Mouse (Mus musculus): ENCODE measurements around the gene Prss53. TPM values are rescaled to one million over a fixed set of nuclear protein-coding genes. Genes with fewer than 3 reads are reported as not detected.
"Not testable (repeated sequence)": the region's sequence is repeated elsewhere in the genome, so short reads cannot be mapped to it uniquely, and the experiment has no call there.

The Prss53 gene
- polyA plus RNA-seq, 1 experiment from 2014 or later: 1.5 TPM

GRCm38 (mm10) chr7:127841340-127842000 lies 49.3 kb downstream of the Prss53 start:
- Histone ChIP-seq H3K27ac (replicated peaks) (peak overlapping the region; percentile 97), H3K27me3 (replicated peaks) (no peaks in the 10 kb centered on the region), H3K4me1 (peaks cover 15% of the 10 kb centered on the region), H3K4me2 (peak overlapping the region; percentile 91), H3K9ac (peak overlapping the region; percentile 97), H3K9me3 (no peaks in the 10 kb centered on the region), H3K4me3 (peak overlapping the region; percentile 75), H3K36me3 (peaks cover 31% of the 10 kb centered on the region)
- WGBS: under 1% methylated on average over 45 of the region's 46 CpGs
- ATAC-seq (ENCODE audit: extremely low read depth, insufficient number of reproducible peaks, low FRiP score, low TSS enrichment): peak; percentile 89

GRCm38 (mm10) chr7:127840886-127841285 lies 49.9 kb downstream of the Prss53 start:
- H3K4me1 ChIP-seq: peaks cover 15% of the 10 kb centered on the region
- H3K36me3 ChIP-seq: peaks cover 25% of the 10 kb centered on the region
- peak overlapping the region; percentile 97 for H3K9ac ChIP-seq
- no peaks in the 10 kb centered on the region; the same call in 1 of the 2 replicates for H3K27me3 ChIP-seq (replicated peaks)
- peak overlapping the region; percentile 97 for H3K27ac ChIP-seq (replicated peaks)
- no peaks in the 10 kb centered on the region for H3K9me3 ChIP-seq
- H3K4me2 ChIP-seq: peak overlapping the region; percentile 91
- ATAC-seq (ENCODE audit: extremely low read depth, insufficient number of reproducible peaks, low FRiP score, low TSS enrichment): no peak
- WGBS: 3% methylated on average over 15 of the region's 15 CpGs
- H3K4me3 ChIP-seq: peak overlapping the region; percentile 75

GRCm38 (mm10) chr7:127840031-127840430 lies 50.7 kb downstream of the Prss53 start:
- H3K4me2 ChIP-seq: peak overlapping the region; percentile 91; the same call in 1 of the 2 replicates
- not testable (repeated sequence) for H3K9me3 ChIP-seq; H3K27ac ChIP-seq (replicated peaks); H3K9ac ChIP-seq; H3K4me3 ChIP-seq; H3K27me3 ChIP-seq (replicated peaks); ATAC-seq (ENCODE audit: extremely low read depth, insufficient number of reproducible peaks, low FRiP score, low TSS enrichment)
- peaks cover 19% of the 10 kb centered on the region for H3K36me3 ChIP-seq
- H3K4me1 ChIP-seq: peaks cover 15% of the 10 kb centered on the region
- WGBS: 68% methylated on average over 2 of the region's 2 CpGs

- WGBS: 68% methylated on average over 4 of the region's 4 CpGs
- not testable (repeated sequence) for H3K9ac ChIP-seq; H3K27me3 ChIP-seq (replicated peaks)
Observed at GRCm38 (mm10) chr7:127837878-127838277, 52.9 kb downstream of the Prss53 start.

GRCm38 (mm10) chr7:127837473-127837872 lies 53.3 kb downstream of the Prss53 start:
- ATAC-seq (ENCODE audit: extremely low read depth, insufficient number of reproducible peaks, low FRiP score, low TSS enrichment): no peak

More at GRCm38 (mm10) chr7:127837878-127838277, 52.9 kb downstream of the Prss53 start:
- H3K36me3 ChIP-seq; H3K4me2 ChIP-seq; H3K9me3 ChIP-seq; ATAC-seq (ENCODE audit: extremely low read depth, insufficient number of reproducible peaks, low FRiP score, low TSS enrichment); H3K4me3 ChIP-seq; H3K27ac ChIP-seq (replicated peaks): not testable (repeated sequence)
- peaks cover 13% of the 10 kb centered on the region for H3K4me1 ChIP-seq

More at GRCm38 (mm10) chr7:127837473-127837872, 53.3 kb downstream of the Prss53 start:
- no peak overlapping the region for H3K9ac ChIP-seq
- no peaks in the 10 kb centered on the region for H3K9me3 ChIP-seq
- H3K36me3 ChIP-seq: no peaks in the 10 kb centered on the region
- peaks cover 9% of the 10 kb centered on the region for H3K4me1 ChIP-seq
- WGBS: 86% methylated on average over 5 of the region's 5 CpGs
- no peak overlapping the region for H3K4me3 ChIP-seq
- no peaks in the 10 kb centered on the region; the same call in 1 of the 2 replicates for H3K27me3 ChIP-seq (replicated peaks)
- H3K27ac ChIP-seq (replicated peaks): no peak overlapping the region
- no peak overlapping the region for H3K4me2 ChIP-seq

Other genes with a start within 250 kb of the Prss53 start
- 30.7 and 35.8 TPM in 2 replicates for gene Bcl7c, start 182.0 kb downstream of the Prss53 start, polyA plus RNA-seq (2015; fragmentation: Nextera tagmentation; extraction: Ambion mirVana)
- gene Ctf1, start 178.2 kb downstream of the Prss53 start, polyA plus RNA-seq (2015; fragmentation: Nextera tagmentation; extraction: Ambion mirVana): 4.6 TPM in 2 replicates
- 0.08 TPM in 1 of 2 replicates, not detected in the other for gene Ctf2, start 158.8 kb downstream of the Prss53 start, polyA plus RNA-seq (2015; fragmentation: Nextera tagmentation; extraction: Ambion mirVana)
- gene Fbxl19, start 146.4 kb downstream of the Prss53 start, polyA plus RNA-seq (2015; fragmentation: Nextera tagmentation; extraction: Ambion mirVana): 1.8 and 3.0 TPM in 2 replicates
- 15.8 and 15.9 TPM in 2 replicates for gene Orai3, start 121.2 kb downstream of the Prss53 start, polyA plus RNA-seq (2015; fragmentation: Nextera tagmentation; extraction: Ambion mirVana)
- 12.6 and 17.0 TPM in 2 replicates for gene Setd1a, start 114.3 kb downstream of the Prss53 start, polyA plus RNA-seq (2015; fragmentation: Nextera tagmentation; extraction: Ambion mirVana)
- not detected in 2 replicates for gene Gm49388, start 105.4 kb downstream of the Prss53 start, polyA plus RNA-seq (2015; fragmentation: Nextera tagmentation; extraction: Ambion mirVana)
- gene Hsd3b7, start 90.4 kb downstream of the Prss53 start, polyA plus RNA-seq (2015; fragmentation: Nextera tagmentation; extraction: Ambion mirVana): 19.5 and 21.6 TPM in 2 replicates
- 39.2 and 48.9 TPM in 2 replicates for gene Stx4a, start 66.7 kb downstream of the Prss53 start, polyA plus RNA-seq (2015; fragmentation: Nextera tagmentation; extraction: Ambion mirVana)
- 1.1 and 1.7 TPM in 2 replicates for gene Stx1b, start 66.4 kb downstream of the Prss53 start, polyA plus RNA-seq (2015; fragmentation: Nextera tagmentation; extraction: Ambion mirVana)
- gene Zfp646, start 14.7 kb downstream of the Prss53 start, polyA plus RNA-seq (2015; fragmentation: Nextera tagmentation; extraction: Ambion mirVana): 5.6 and 6.6 TPM in 2 replicates
- gene Zfp668, start 14.1 kb downstream of the Prss53 start, polyA plus RNA-seq (2015; fragmentation: Nextera tagmentation; extraction: Ambion mirVana): 9.7 and 10.4 TPM in 2 replicates
- gene Gm21974, start 4.5 kb upstream of the Prss53 start, polyA plus RNA-seq (2015; fragmentation: Nextera tagmentation; extraction: Ambion mirVana): not detected in 2 replicates
- 109 and 120 TPM in 2 replicates for gene Vkorc1, start 4.6 kb upstream of the Prss53 start, polyA plus RNA-seq (2015; fragmentation: Nextera tagmentation; extraction: Ambion mirVana)
- gene Bckdk, start 13.1 kb upstream of the Prss53 start, polyA plus RNA-seq (2015; fragmentation: Nextera tagmentation; extraction: Ambion mirVana): 145 and 150 TPM in 2 replicates
- 25.1 and 27.0 TPM in 2 replicates for gene Kat8, start 21.5 kb upstream of the Prss53 start, polyA plus RNA-seq (2015; fragmentation: Nextera tagmentation; extraction: Ambion mirVana)
- 1.6 and 1.8 TPM in 2 replicates for gene Prss8, start 39.1 kb upstream of the Prss53 start, polyA plus RNA-seq (2015; fragmentation: Nextera tagmentation; extraction: Ambion mirVana)
- gene Prss36, start 55.8 kb upstream of the Prss53 start, polyA plus RNA-seq (2015; fragmentation: Nextera tagmentation; extraction: Ambion mirVana): 8.4 and 8.6 TPM in 2 replicates
- gene Fus, start 76.5 kb upstream of the Prss53 start, polyA plus RNA-seq (2015; fragmentation: Nextera tagmentation; extraction: Ambion mirVana): 310 and 313 TPM in 2 replicates
- 39.1 and 42.6 TPM in 2 replicates for gene Pycard, start 102.9 kb upstream of the Prss53 start, polyA plus RNA-seq (2015; fragmentation: Nextera tagmentation; extraction: Ambion mirVana)
- 0.76 and 1.0 TPM in 2 replicates for gene Trim72, start 113.0 kb upstream of the Prss53 start, polyA plus RNA-seq (2015; fragmentation: Nextera tagmentation; extraction: Ambion mirVana)
- 0.31 and 0.51 TPM in 2 replicates for gene Itgam, start 171.7 kb upstream of the Prss53 start, polyA plus RNA-seq (2015; fragmentation: Nextera tagmentation; extraction: Ambion mirVana)
- gene Gm49368, start 171.7 kb upstream of the Prss53 start, polyA plus RNA-seq (2015; fragmentation: Nextera tagmentation; extraction: Ambion mirVana): not detected in 2 replicates
- 0.11 and 0.15 TPM in 2 replicates for gene Itgax, start 238.6 kb upstream of the Prss53 start, polyA plus RNA-seq (2015; fragmentation: Nextera tagmentation; extraction: Ambion mirVana)